Mouse (Mus musculus): ENCODE results near the gene Elf3. TPM values are rescaled to one million over a fixed set of nuclear protein-coding genes. Genes with fewer than 3 reads are reported as not detected.
A peak's percentile ranks its signal among the peaks of the same experiment; 100 is the strongest.
"Not testable (repeated sequence)": the region's sequence is repeated elsewhere in the genome, so short reads cannot be mapped to it uniquely, and the experiment has no call there.

Elf3 gene
- polyA plus RNA-seq, 1 experiment from 2014 or later = 2.3 TPM

DNA sequence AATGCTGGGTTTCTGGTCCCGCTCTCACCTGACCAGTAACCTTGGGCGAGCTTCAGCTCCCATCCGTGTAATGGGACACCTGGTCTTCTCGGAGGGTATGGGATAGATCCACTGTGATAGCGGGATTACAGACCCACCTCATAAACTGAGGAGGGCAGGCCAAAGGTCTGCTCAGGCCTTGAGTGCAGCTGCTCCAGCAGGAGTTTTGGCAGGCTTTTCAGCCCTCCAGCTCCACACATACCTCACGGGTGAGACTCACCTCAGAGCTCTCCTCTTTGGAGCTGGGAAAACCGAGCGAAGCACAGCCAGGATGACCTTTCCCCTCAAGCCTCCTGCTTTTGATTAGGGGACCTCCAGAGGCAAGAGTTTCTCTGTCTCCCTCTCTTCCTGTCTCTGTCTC lies 7.0 kb downstream of the Elf3 start:
- no peaks in the 10 kb centered on the region for H3K9me3 ChIP-seq (replicated peaks; ENCODE audit: control insufficient read depth, low read length)
- 83% methylated on average over 8 of the region's 8 CpGs for WGBS

DNA sequence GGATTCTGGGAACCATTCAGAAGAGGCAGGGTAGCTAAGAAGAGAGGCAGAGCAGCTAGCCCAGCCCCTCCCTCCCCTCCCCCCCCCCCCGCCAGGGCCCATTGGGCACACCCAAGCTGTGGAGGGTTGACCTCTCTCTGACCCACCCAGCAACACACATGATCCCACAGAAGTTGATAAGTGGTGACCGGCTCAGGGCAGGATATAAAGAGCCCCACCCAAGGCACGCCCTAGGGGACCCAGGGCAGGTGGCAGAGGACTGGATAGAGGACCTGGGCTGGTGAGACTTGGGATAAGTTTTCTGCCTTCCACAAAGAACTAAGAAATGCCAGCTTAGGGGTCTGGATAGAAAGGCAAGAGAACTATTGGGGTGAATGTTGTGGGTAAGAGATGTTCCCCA lies 7.7 kb downstream of the Elf3 start:
- WGBS = 43% methylated on average over 2 of the region's 3 CpGs
- no peak overlapping the region for H3K4me3 ChIP-seq (ENCODE audit: low read length)

More for the DNA sequence above, 7.0 kb downstream of the Elf3 start:
- no peak overlapping the region for H3K4me2 ChIP-seq (ENCODE audit: low read depth, low read length)
- no peaks in the 10 kb centered on the region for H3K4me1 ChIP-seq (ENCODE audit: control insufficient read depth, insufficient read depth, low read length)
- no peak overlapping the region for H3K27ac ChIP-seq (ENCODE audit: low read length)
- ATAC-seq (replicated peaks; ENCODE audit: extremely low read depth, insufficient read depth, low FRiP score) = no peak
- H3K36me3 ChIP-seq (ENCODE audit: control insufficient read depth, insufficient read depth) = no peaks in the 10 kb centered on the region
- H3K27me3 ChIP-seq (ENCODE audit: control insufficient read depth, insufficient read depth, low read length) = peaks cover 21% of the 10 kb centered on the region
- H3K9ac ChIP-seq (ENCODE audit: low read length) = no peak overlapping the region
- no peak overlapping the region for H3K4me3 ChIP-seq (ENCODE audit: low read length)

DNA sequence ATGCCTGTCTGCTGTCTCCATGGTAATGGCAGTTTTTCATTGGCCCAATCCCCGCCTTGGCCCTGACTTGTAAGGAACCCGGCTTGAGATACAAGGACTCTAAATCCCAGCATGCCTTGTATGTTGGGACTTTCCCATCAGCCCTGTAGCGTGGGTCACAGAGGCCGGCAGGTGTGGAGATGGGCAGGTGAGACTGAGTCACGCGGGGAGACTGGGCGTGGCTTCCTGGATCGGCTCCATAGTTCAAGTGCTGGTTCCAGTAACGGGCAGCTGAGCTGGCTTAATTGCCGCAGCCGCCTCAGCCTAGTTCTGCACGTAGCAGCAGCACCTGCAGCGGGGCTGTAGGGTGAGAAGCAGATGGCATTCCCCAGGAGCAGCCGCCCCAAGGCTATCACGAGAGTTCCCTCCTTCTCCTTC lies 9.9 kb downstream of the Elf3 start:
- Histone ChIP-seq H3K4me3 (ENCODE audit: low read length) (no peak overlapping the region), H3K9ac (ENCODE audit: low read length) (no peak overlapping the region), H3K4me1 (ENCODE audit: control insufficient read depth, insufficient read depth, low read length) (no peaks in the 10 kb centered on the region), H3K27ac (ENCODE audit: low read length) (no peak overlapping the region), H3K9me3 (replicated peaks; ENCODE audit: control insufficient read depth, low read length) (no peaks in the 10 kb centered on the region), H3K27me3 (ENCODE audit: control insufficient read depth, insufficient read depth, low read length) (peaks cover 9% of the 10 kb centered on the region; the same call in 1 of the 2 replicates), H3K36me3 (ENCODE audit: control insufficient read depth, insufficient read depth) (no peaks in the 10 kb centered on the region), H3K4me2 (ENCODE audit: low read depth, low read length) (peak overlapping the region; percentile 17; the same call in 1 of the 2 replicates)
- 8% methylated on average over 15 of the region's 15 CpGs for WGBS
- ATAC-seq (replicated peaks; ENCODE audit: extremely low read depth, insufficient read depth, low FRiP score) = 0 out of 2 replicates have a peak, but pooled peaks have one; percentile 28

More for the DNA sequence above, 7.7 kb downstream of the Elf3 start:
- Histone ChIP-seq H3K27ac (ENCODE audit: low read length) (no peak overlapping the region), H3K4me2 (ENCODE audit: low read depth, low read length) (no peak overlapping the region), H3K27me3 (ENCODE audit: control insufficient read depth, insufficient read depth, low read length) (peaks cover 21% of the 10 kb centered on the region), H3K9ac (ENCODE audit: low read length) (no peak overlapping the region), H3K36me3 (ENCODE audit: control insufficient read depth, insufficient read depth) (no peaks in the 10 kb centered on the region), H3K4me1 (ENCODE audit: control insufficient read depth, insufficient read depth, low read length) (no peaks in the 10 kb centered on the region), H3K9me3 (replicated peaks; ENCODE audit: control insufficient read depth, low read length) (no peaks in the 10 kb centered on the region)
- no peak for ATAC-seq (replicated peaks; ENCODE audit: extremely low read depth, insufficient read depth, low FRiP score)

DNA sequence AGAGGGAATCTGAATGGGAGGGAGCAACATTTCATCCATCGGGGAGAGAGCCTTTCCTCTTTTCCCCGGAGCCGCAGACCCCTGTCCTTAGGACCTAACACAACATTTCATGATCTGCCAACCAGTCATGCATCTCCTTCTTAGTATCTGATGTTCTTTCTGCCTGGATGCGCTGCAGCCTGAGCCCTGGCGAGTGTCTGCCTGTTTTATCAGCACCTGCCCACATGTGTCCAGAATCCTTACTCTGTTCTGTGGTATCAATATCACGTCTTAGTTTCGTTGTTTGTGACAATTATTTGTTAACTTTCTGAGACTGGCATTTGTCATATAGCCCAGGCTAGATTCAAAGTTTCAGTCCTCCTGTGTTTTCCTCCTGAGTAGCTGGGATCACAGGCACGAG lies 14.4 kb downstream of the Elf3 start:
- Histone ChIP-seq H3K27ac (ENCODE audit: low read length) (no peak overlapping the region), H3K36me3 (ENCODE audit: control insufficient read depth, insufficient read depth) (no peaks in the 10 kb centered on the region), H3K27me3 (ENCODE audit: control insufficient read depth, insufficient read depth, low read length) (peaks cover 3% of the 10 kb centered on the region; the same call in 1 of the 2 replicates), H3K4me3 (ENCODE audit: low read length) (no peak overlapping the region), H3K4me1 (ENCODE audit: control insufficient read depth, insufficient read depth, low read length) (no peaks in the 10 kb centered on the region), H3K9me3 (replicated peaks; ENCODE audit: control insufficient read depth, low read length) (no peaks in the 10 kb centered on the region), H3K4me2 (ENCODE audit: low read depth, low read length) (no peak overlapping the region), H3K9ac (ENCODE audit: low read length) (no peak overlapping the region)
- 74% methylated on average over 8 of the region's 8 CpGs for WGBS
- no peak for ATAC-seq (replicated peaks; ENCODE audit: extremely low read depth, insufficient read depth, low FRiP score)

DNA sequence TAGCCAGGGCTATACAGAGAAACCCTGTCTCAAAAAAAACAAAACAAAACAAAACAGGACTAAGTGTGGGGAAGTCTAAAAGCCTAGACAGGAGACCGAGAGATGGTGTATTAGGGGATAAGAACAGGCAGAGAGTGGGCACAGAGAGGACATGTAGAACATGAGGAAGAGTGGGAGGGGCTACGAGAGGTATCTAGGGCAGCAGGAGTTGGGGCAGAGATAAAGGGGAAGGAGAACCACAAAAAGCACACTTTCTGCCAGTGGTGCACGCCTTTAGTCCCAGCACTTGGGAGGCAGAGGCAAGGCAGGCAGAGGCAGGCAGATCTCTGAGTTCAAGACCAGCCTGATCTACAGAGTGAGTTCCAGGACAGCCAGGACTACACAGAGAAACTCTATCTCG lies 18.2 kb downstream of the Elf3 start:
- not testable (repeated sequence) for H3K4me3 ChIP-seq (ENCODE audit: low read length); H3K9ac ChIP-seq (ENCODE audit: low read length); H3K36me3 ChIP-seq (ENCODE audit: control insufficient read depth, insufficient read depth); H3K4me2 ChIP-seq (ENCODE audit: low read depth, low read length); H3K27ac ChIP-seq (ENCODE audit: low read length); H3K9me3 ChIP-seq (replicated peaks; ENCODE audit: control insufficient read depth, low read length); H3K4me1 ChIP-seq (ENCODE audit: control insufficient read depth, insufficient read depth, low read length); H3K27me3 ChIP-seq (ENCODE audit: control insufficient read depth, insufficient read depth, low read length); ATAC-seq (replicated peaks; ENCODE audit: extremely low read depth, insufficient read depth, low FRiP score)
- 75% methylated on average over 4 of the region's 4 CpGs for WGBS

DNA sequence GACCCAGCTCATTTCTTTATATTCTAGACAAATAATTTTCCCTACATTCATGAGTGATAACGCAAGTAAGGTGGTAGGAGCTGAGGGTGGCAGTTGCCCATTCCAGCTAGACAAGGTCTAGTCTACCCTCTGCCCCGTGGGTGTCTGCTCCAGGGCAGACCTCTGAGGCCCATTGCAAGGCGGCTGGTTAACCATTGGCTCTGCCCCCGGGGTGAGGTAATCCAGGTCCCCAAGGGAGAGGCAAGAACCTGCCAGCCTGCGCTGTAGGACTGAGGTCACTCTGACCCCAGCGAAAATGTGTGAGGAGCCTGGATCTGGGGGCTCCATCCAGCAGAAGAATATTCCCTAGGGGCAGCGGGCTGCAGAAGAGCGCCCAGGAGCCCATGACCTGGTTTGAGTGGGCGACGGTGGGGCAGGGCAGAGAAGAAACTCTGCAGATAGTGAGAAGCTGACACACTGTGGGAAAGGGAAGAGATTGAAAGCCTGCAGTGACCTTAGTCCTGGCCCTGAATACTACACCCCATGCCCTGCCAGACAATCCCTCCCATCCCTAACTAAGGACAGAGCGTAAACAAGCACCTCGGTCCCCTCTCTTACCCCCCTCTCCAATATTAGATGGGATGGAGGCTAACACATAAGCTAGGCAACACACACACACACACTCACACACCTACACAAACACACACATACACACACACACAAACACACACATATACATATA lies 21.1 kb downstream of the Elf3 start:
- H3K27ac ChIP-seq (ENCODE audit: low read length) = no peak overlapping the region
- ATAC-seq (replicated peaks; ENCODE audit: extremely low read depth, insufficient read depth, low FRiP score) = no peak
- H3K9me3 ChIP-seq (replicated peaks; ENCODE audit: control insufficient read depth, low read length) = no peaks in the 10 kb centered on the region
- H3K36me3 ChIP-seq (ENCODE audit: control insufficient read depth, insufficient read depth) = no peaks in the 10 kb centered on the region
- no peaks in the 10 kb centered on the region for H3K4me1 ChIP-seq (ENCODE audit: control insufficient read depth, insufficient read depth, low read length)
- H3K9ac ChIP-seq (ENCODE audit: low read length) = no peak overlapping the region
- H3K4me2 ChIP-seq (ENCODE audit: low read depth, low read length) = no peak overlapping the region
- WGBS = 65% methylated on average over 12 of the region's 12 CpGs
- H3K4me3 ChIP-seq (ENCODE audit: low read length) = no peak overlapping the region
- no peaks in the 10 kb centered on the region for H3K27me3 ChIP-seq (ENCODE audit: control insufficient read depth, insufficient read depth, low read length)

DNA sequence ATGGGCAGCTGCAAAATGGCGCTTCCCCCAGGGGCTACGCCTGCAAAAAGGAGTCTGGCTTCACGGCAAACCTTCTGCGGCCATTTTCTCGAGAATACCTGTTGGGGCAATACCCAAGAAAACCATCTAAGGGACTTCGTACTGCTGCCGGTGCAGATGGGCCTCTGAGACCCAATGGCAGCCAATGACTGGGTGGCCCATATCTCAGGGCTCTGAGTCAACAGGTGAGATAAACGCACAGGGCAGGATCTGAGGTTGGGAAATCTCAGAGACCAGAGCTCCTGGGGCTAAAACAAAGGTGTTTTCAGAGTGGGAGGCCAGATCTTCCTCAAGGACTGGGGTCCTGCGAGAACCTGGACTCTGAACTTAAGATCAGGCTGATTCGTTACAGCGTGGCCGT lies 23.6 kb downstream of the Elf3 start:
- Histone ChIP-seq H3K36me3 (ENCODE audit: control insufficient read depth, insufficient read depth) (no peaks in the 10 kb centered on the region), H3K27me3 (ENCODE audit: control insufficient read depth, insufficient read depth, low read length) (no peaks in the 10 kb centered on the region), H3K9me3 (replicated peaks; ENCODE audit: control insufficient read depth, low read length) (no peaks in the 10 kb centered on the region), H3K4me2 (ENCODE audit: low read depth, low read length) (no peak overlapping the region), H3K4me3 (ENCODE audit: low read length) (no peak overlapping the region), H3K27ac (ENCODE audit: low read length) (no peak overlapping the region), H3K4me1 (ENCODE audit: control insufficient read depth, insufficient read depth, low read length) (no peaks in the 10 kb centered on the region), H3K9ac (ENCODE audit: low read length) (no peak overlapping the region)
- ATAC-seq (replicated peaks; ENCODE audit: extremely low read depth, insufficient read depth, low FRiP score) = no peak
- 86% methylated on average over 12 of the region's 12 CpGs for WGBS

DNA sequence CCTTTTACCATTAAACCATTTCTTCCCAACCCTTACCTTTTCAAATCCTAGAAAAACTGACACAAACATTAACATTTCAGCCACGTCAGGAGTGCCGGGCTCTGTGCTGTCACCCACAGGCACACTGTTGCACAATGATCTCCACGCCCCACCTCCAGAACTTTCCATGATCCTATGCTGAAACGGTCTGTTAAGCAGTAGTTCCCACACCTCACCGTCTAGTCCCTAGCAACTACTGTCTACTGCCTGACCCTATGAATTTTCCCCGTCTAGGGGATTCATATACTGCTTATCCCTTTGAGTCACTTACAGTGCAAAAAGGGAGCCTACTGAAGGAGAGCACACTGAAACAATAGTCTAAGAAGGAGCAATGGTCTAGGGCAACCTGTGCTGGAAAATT lies 24.4 kb downstream of the Elf3 start:
- Histone ChIP-seq H3K4me2 (ENCODE audit: low read depth, low read length) (no peak overlapping the region), H3K9ac (ENCODE audit: low read length) (no peak overlapping the region), H3K9me3 (replicated peaks; ENCODE audit: control insufficient read depth, low read length) (no peaks in the 10 kb centered on the region), H3K27ac (ENCODE audit: low read length) (no peak overlapping the region), H3K4me3 (ENCODE audit: low read length) (no peak overlapping the region), H3K27me3 (ENCODE audit: control insufficient read depth, insufficient read depth, low read length) (no peaks in the 10 kb centered on the region), H3K4me1 (ENCODE audit: control insufficient read depth, insufficient read depth, low read length) (no peaks in the 10 kb centered on the region), H3K36me3 (ENCODE audit: control insufficient read depth, insufficient read depth) (no peaks in the 10 kb centered on the region)
- ATAC-seq (replicated peaks; ENCODE audit: extremely low read depth, insufficient read depth, low FRiP score) = no peak
- WGBS = 92% methylated on average over 6 of the region's 6 CpGs

DNA sequence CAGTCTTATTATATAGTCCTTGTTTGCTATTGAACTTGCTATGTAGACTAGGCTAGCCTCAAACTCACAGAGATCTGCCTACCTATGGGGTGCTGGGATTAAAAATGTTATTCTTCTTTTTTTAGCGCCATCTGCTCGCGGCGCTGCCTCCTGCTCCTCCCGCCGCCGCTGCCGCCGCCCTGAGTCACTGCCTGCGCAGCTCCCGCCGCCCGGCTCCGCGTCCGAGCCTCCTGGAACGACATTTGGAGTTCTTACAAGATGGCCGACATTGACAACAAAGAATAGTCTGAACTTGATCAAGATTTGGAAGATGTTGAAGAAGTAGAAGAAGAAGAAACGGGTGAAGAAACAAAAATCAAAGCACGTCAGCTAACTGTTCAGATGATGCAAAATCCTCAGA lies 26.5 kb downstream of the Elf3 start:
- 72% methylated on average over 20 of the region's 20 CpGs for WGBS

More for the DNA sequence above, 26.5 kb downstream of the Elf3 start:
- ATAC-seq (replicated peaks; ENCODE audit: extremely low read depth, insufficient read depth, low FRiP score); H3K4me2 ChIP-seq (ENCODE audit: low read depth, low read length); H3K4me3 ChIP-seq (ENCODE audit: low read length); H3K27ac ChIP-seq (ENCODE audit: low read length); H3K36me3 ChIP-seq (ENCODE audit: control insufficient read depth, insufficient read depth); H3K9ac ChIP-seq (ENCODE audit: low read length); H3K4me1 ChIP-seq (ENCODE audit: control insufficient read depth, insufficient read depth, low read length); H3K9me3 ChIP-seq (replicated peaks; ENCODE audit: control insufficient read depth, low read length); H3K27me3 ChIP-seq (ENCODE audit: control insufficient read depth, insufficient read depth, low read length): not testable (repeated sequence)
